Mouse (Mus musculus) midbrain, postnatal 0 days (tissue): ENCODE results near the gene Tmub2. TPM values are rescaled to one million over a fixed set of nuclear protein-coding genes. Genes with fewer than 3 reads are reported as not detected.

Source experiments
- ATAC-seq: fragments of 200-750 bp; cut with Nextera tagmentation; 2 replicates; pipeline ENCODE4 v1.8.0; 2017; ENCODE audit warnings: moderate number of reproducible peaks, mild to moderate bottlenecking, moderate TSS enrichment, moderate library complexity; ENCODE audit not compliant: low FRiP score
- DNase-seq: peaks from one replicate; pipeline ENCODE4 v3.0.0-alpha.2; 2015; ENCODE audit warnings: low spot score
- H3K27ac ChIP-seq: fragments of 300-500 bp; sonication (generic); 2 replicates; pipeline ENCODE4 v1.5.1; 2014; ENCODE audit warnings: low read depth, mild to moderate bottlenecking, low read length, mixed read lengths
- H3K27me3 ChIP-seq: fragments of 300-500 bp; sonication (generic); 2 replicates; pipeline ENCODE4 v1.6.1; 2014; ENCODE audit warnings: low read length, control low read depth, mixed read lengths; ENCODE audit not compliant: insufficient read depth
- H3K36me3 ChIP-seq: fragments of 300-500 bp; sonication (generic); 2 replicates; pipeline ENCODE4 v1.6.1; 2014; ENCODE audit warnings: low read length, control low read depth, mixed read lengths; ENCODE audit not compliant: insufficient read depth
- H3K4me1 ChIP-seq: fragments of 300-500 bp; sonication (generic); 2 replicates; pipeline ENCODE4 v1.6.1; 2014; ENCODE audit warnings: mild to moderate bottlenecking, control low read depth, antibody characterized with exemption, low read length, mixed read lengths; ENCODE audit not compliant: insufficient read depth
- H3K4me2 ChIP-seq: fragments of 300-500 bp; sonication (generic); 2 replicates; pipeline ENCODE4 v1.6.1; 2014; ENCODE audit warnings: low read depth, mild to moderate bottlenecking, low read length, mixed read lengths; ENCODE audit not compliant: poor library complexity, severe bottlenecking
- H3K4me3 ChIP-seq: fragments of 300-500 bp; sonication (generic); 2 replicates; pipeline ENCODE4 v1.5.1; 2014; ENCODE audit warnings: low read depth, mild to moderate bottlenecking, low read length, moderate library complexity
- H3K9ac ChIP-seq: fragments of 300-500 bp; sonication (generic); replicated peaks from 2 replicates; pipeline ENCODE4 v1.6.1; 2014; ENCODE audit warnings: mild to moderate bottlenecking, low read length, moderate library complexity, mixed read lengths; ENCODE audit not compliant: poor library complexity, severe bottlenecking
- H3K9me3 ChIP-seq: fragments of 300-500 bp; sonication (generic); 2 replicates; pipeline ENCODE4 v1.6.1; 2016; ENCODE audit warnings: low read length, control low read depth
- CTCF ChIP-seq: IDR thresholded peaks from 2 replicates; pipeline ENCODE4 v1.5.1; 2016; ENCODE audit warnings: antibody characterized with exemption, mild to moderate bottlenecking
- WGBS: fragments of 180-500 bp; shearing (Covaris S2); extraction: QIAGEN DNeasy Blood & Tissue Kit; methylation state at CpG from one replicate; pipeline ENCODE4 v1.1.7; 2014; 5-methylcytosine and 5-hydroxymethylcytosine counted together
- polyA plus RNA-seq: library from polyadenylated mRNA; unstranded; fragments of >200 nt; fragmentation: Nextera tagmentation; extraction: Ambion mirVana; gene quantifications from 2 replicates; pipeline ENCODE4 v1.2.1, GENCODE M21; 2015
- total RNA-seq: library from RNA; depleted of rRNA; stranded (reverse); fragments of >200 nt; gene quantifications from 2 replicates; pipeline ENCODE4 v1.2.3, GENCODE M21; 2014

The Tmub2 gene
- total and polyA plus RNA-seq, 2 experiments from 2014 or later: 65.4 to 90.8 TPM

DNA sequence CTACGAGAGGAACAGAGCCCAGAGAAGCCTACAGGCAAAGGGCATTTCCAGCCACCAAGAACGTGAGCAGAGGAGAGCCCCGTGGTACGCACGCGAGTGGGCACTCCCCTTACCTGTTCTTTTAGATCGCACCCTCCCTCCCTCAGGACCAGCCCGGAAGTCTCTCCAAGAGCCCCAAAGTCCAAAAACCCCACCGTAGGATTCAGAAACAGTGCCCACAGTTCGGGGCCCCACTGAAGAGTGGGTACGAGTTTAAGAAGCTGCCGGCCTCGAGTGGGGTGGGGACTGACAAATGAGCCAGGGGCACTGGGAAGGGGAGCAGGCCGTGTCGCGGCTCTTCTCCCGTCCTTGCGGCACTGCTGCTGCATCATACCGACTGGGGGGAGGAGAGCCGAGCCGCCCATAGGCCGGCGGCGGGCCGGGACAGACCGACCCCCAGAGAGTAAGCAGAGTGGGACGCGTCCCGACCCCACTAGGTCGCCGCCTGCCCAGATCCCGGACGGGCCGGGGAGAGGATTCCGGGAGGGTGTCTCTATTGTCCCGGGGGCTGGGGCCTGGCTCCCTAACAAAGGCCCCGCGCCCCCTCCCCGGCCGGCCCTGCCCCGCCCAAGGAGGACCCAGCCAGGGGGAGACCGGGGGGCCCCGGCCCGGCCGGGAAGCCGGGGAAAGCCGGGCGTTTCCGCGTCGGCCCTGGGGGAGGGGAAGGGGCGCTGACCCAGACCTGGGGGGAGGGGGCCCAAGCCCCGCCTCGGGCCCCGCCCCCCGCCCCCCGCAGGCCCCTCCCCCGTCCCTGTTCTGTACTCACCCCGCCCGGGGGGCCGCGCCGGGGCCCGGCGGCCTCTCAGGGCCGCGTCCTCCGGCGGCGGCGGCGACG, 11.1 kb downstream of the Tmub2 start:
- peak; percentile 62 for DNase-seq
- TF ChIP-seq CTCF: no peak
- Histone ChIP-seq H3K4me3 (peak overlapping the region; percentile 92), H3K27ac (peak overlapping the region; percentile 94), H3K4me1 (peaks cover 5% of the 10 kb centered on the region; the same call in 1 of the 2 replicates), H3K9me3 (no peaks in the 10 kb centered on the region), H3K4me2 (peak overlapping the region; percentile 91), H3K27me3 (no peaks in the 10 kb centered on the region), H3K36me3 (peaks cover 26% of the 10 kb centered on the region), H3K9ac (peak overlapping the region; percentile 93)
- under 1% methylated on average over 32 of the region's 73 CpGs for WGBS
- peak; percentile 14; the same call in 1 of the 2 replicates for ATAC-seq

GRCm38 (mm10) chr11:102296491-102297472, 12.1 kb downstream of the Tmub2 start, which contains the start of gene Atxn7l3:
Gene Atxn7l3 (minus strand): TSS chr11:102296631.
- peaks cover 17% of the 10 kb centered on the region for H3K36me3 ChIP-seq
- H3K9me3 ChIP-seq: no peaks in the 10 kb centered on the region
- H3K9ac ChIP-seq: peak within 1 kb of the TSS; percentile 93
- WGBS: under 1% methylated on average over 30 of the region's 125 CpGs
- H3K4me2 ChIP-seq: peak within 1 kb of the TSS; percentile 91
- peak within 1 kb of the TSS; percentile 92 for H3K4me3 ChIP-seq
- peak; percentile 93 for ATAC-seq
- peak within 1 kb of the TSS; percentile 94 for H3K27ac ChIP-seq
- TF ChIP-seq CTCF: no peak
- peak; percentile 99 for DNase-seq
- no peaks in the 10 kb centered on the region for H3K27me3 ChIP-seq
- peaks cover 5% of the 10 kb centered on the region; the same call in 1 of the 2 replicates for H3K4me1 ChIP-seq

- ATAC-seq (peak; percentile 14; the same call in 1 of the 2 replicates), DNase-seq (no peak)
- Histone ChIP-seq H3K27me3 (no peaks in the 10 kb centered on the region), H3K9ac (peak overlapping the region; percentile 93), H3K36me3 (peaks cover 6% of the 10 kb centered on the region), H3K4me3 (peak overlapping the region; percentile 92), H3K4me1 (peaks cover 5% of the 10 kb centered on the region; the same call in 1 of the 2 replicates), H3K4me2 (peak overlapping the region; percentile 91), H3K27ac (peak overlapping the region; percentile 94), H3K9me3 (no peaks in the 10 kb centered on the region)
- WGBS: 26% methylated on average over 27 of the region's 27 CpGs
- no peak for TF ChIP-seq CTCF
Observed at GRCm38 (mm10) chr11:102297577-102298556, 13.1 kb downstream of the Tmub2 start.

- H3K27me3 ChIP-seq: no peaks in the 10 kb centered on the region
- no peaks in the 10 kb centered on the region for H3K9me3 ChIP-seq
- H3K9ac ChIP-seq: no peak overlapping the region
- DNase-seq (peak; percentile 63), ATAC-seq (no peak)
- H3K4me3 ChIP-seq: no peak overlapping the region
- 12% methylated on average over 1 of the region's 1 CpGs for WGBS
- H3K27ac ChIP-seq: no peak overlapping the region
- H3K36me3 ChIP-seq: no peaks in the 10 kb centered on the region
- peaks cover 4% of the 10 kb centered on the region; the same call in 1 of the 2 replicates for H3K4me1 ChIP-seq
- H3K4me2 ChIP-seq: no peak overlapping the region
- TF ChIP-seq CTCF: peak; percentile 76
Observed at GRCm38 (mm10) chr11:102299839-102300238, 15.1 kb downstream of the Tmub2 start.

DNA sequence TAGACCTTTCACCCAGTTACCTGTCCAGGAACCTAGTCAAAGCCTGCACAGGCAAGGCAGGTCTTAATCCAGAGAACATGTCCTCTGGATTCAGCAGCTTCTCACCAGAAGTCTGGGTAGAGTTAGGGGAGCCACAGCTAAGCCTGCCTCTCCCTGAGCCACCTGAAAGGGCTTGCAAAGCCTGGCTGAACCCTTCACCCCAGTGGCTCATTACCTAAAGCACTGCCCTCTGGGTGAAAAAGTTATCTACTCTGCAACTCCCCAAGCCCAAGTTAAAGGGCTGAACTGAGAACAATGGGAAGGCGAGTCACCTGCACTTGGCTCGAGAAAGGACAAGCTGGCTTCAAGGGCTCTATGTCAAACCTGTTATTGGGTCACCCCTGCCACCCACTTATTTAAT, 19.4 kb downstream of the Tmub2 start:
- Histone ChIP-seq H3K4me1 (no peaks in the 10 kb centered on the region), H3K36me3 (peaks cover 24% of the 10 kb centered on the region), H3K4me2 (no peak overlapping the region), H3K9ac (no peak overlapping the region), H3K27me3 (no peaks in the 10 kb centered on the region), H3K27ac (no peak overlapping the region), H3K9me3 (no peaks in the 10 kb centered on the region), H3K4me3 (no peak overlapping the region)
- no peak for DNase-seq
- no peak for ATAC-seq
- WGBS: 59% methylated on average over 2 of the region's 2 CpGs
- no peak for TF ChIP-seq CTCF
